Mouse (Mus musculus) intestine, postnatal 0 days (tissue): ENCODE results near the gene Sgip1. TPM values are rescaled to one million over a fixed set of nuclear protein-coding genes. Genes with fewer than 3 reads are reported as not detected.

ENCODE experiments used
- ATAC-seq: fragments of 200-750 bp; cut with Nextera tagmentation; 2 replicates; pipeline ENCODE4 v1.8.0; 2017; ENCODE audit warnings: mild to moderate bottlenecking, moderate TSS enrichment, moderate library complexity
- H3K27ac ChIP-seq: fragments of 300-500 bp; sonication (generic); 2 replicates; pipeline ENCODE4 v1.5.1; 2014; ENCODE audit warnings: mild to moderate bottlenecking, low read depth, low read length, moderate library complexity
- H3K27me3 ChIP-seq: fragments of 300-500 bp; sonication (generic); replicated peaks from 2 replicates; pipeline ENCODE4 v1.6.1; 2014; ENCODE audit warnings: low read length, mixed read lengths; ENCODE audit not compliant: control insufficient read depth, insufficient read depth
- H3K36me3 ChIP-seq: fragments of 300-500 bp; sonication (generic); 2 replicates; pipeline ENCODE4 v1.6.1; 2014; ENCODE audit warnings: mild to moderate bottlenecking, moderate library complexity; ENCODE audit not compliant: control insufficient read depth, insufficient read depth
- H3K4me1 ChIP-seq: fragments of 300-500 bp; sonication (generic); replicated peaks from 2 replicates; pipeline ENCODE4 v1.6.1; 2014; ENCODE audit warnings: antibody characterized with exemption, low read length, mixed read lengths; ENCODE audit not compliant: control insufficient read depth, insufficient read depth
- H3K4me2 ChIP-seq: fragments of 300-500 bp; sonication (generic); replicated peaks from 2 replicates; pipeline ENCODE4 v1.6.1; 2014; ENCODE audit warnings: low read depth, mild to moderate bottlenecking, moderate library complexity
- H3K4me3 ChIP-seq: fragments of 300-500 bp; sonication (generic); 2 replicates; pipeline ENCODE4 v1.5.1; 2014; ENCODE audit warnings: low read depth, low read length
- H3K9ac ChIP-seq: fragments of 300-500 bp; sonication (generic); 2 replicates; pipeline ENCODE4 v1.6.1; 2014; ENCODE audit warnings: mild to moderate bottlenecking, low read depth, low read length
- H3K9me3 ChIP-seq: fragments of 300-500 bp; sonication (generic); 2 replicates; pipeline ENCODE4 v1.6.1; 2016; ENCODE audit warnings: mixed run types; ENCODE audit not compliant: control insufficient read depth
- CTCF ChIP-seq: sonication (generic); IDR thresholded peaks from 2 replicates; pipeline ENCODE4 v1.5.1; 2016; ENCODE audit warnings: low read depth, mild to moderate bottlenecking, control low read depth, antibody characterized with exemption, moderate library complexity
- WGBS: fragments of 180-500 bp; shearing (Covaris S2); extraction: QIAGEN DNeasy Blood & Tissue Kit; methylation state at CpG from one replicate; pipeline ENCODE4 v1.1.7; 2014; 5-methylcytosine and 5-hydroxymethylcytosine counted together
- polyA plus RNA-seq: library from polyadenylated mRNA; unstranded; fragments of >200 nt; fragmentation: Nextera tagmentation; extraction: Ambion mirVana; gene quantifications from 2 replicates; pipeline ENCODE4 v1.2.1, GENCODE M21; 2015

Sgip1 gene
- polyA plus RNA-seq, 1 experiment from 2014 or later: 6.1 TPM

- Histone ChIP-seq H3K4me2 (no peak overlapping the region), H3K9me3 (no peaks in the 10 kb centered on the region), H3K9ac (no peak overlapping the region), H3K27ac (no peak overlapping the region), H3K36me3 (no peaks in the 10 kb centered on the region), H3K27me3 (no peaks in the 10 kb centered on the region), H3K4me3 (no peak overlapping the region), H3K4me1 (no peaks in the 10 kb centered on the region)
- no peak for ATAC-seq
- no peak for TF ChIP-seq CTCF
- 78% methylated on average over 1 of the region's 1 CpGs for WGBS
Observed at GRCm38 (mm10) chr4:102719951-102720350, 21.1 kb upstream of the Sgip1 start.

GRCm38 (mm10) chr4:102724442-102724841 is 16.7 kb upstream of the Sgip1 start:
- Histone ChIP-seq H3K27ac (no peak overlapping the region), H3K36me3 (no peaks in the 10 kb centered on the region), H3K4me2 (no peak overlapping the region), H3K4me1 (no peaks in the 10 kb centered on the region), H3K27me3 (no peaks in the 10 kb centered on the region), H3K4me3 (no peak overlapping the region), H3K9ac (no peak overlapping the region), H3K9me3 (no peaks in the 10 kb centered on the region)
- no peak for ATAC-seq
- TF ChIP-seq CTCF: no peak
- WGBS: 70% methylated on average over 5 of the region's 5 CpGs

DNA sequence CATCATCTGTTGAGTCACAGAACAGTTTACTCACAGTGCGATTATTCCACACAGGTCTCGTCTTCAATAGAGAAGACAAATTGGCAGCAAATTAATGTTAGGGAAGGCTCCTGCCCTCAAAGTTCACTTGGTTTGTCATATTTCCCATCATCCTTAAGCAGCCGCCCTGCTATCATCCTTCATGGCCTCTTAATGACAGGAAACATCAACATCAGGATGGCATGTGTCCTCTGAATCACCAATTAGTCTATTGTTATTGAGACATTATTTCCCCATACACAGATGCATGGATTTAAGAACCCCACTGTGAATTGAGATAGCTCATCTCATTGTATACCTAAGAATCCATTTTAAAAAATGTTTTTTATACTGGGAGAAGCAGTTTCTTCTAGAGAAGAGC is 10.1 kb upstream of the Sgip1 start:
- ATAC-seq: no peak
- Histone ChIP-seq H3K9ac (no peak overlapping the region), H3K4me3 (no peak overlapping the region), H3K4me2 (no peak overlapping the region), H3K9me3 (no peaks in the 10 kb centered on the region), H3K4me1 (no peaks in the 10 kb centered on the region), H3K36me3 (no peaks in the 10 kb centered on the region), H3K27ac (no peak overlapping the region), H3K27me3 (no peaks in the 10 kb centered on the region)
- WGBS: 80% methylated on average over 3 of the region's 3 CpGs
- no peak for TF ChIP-seq CTCF

- no peak for TF ChIP-seq CTCF
- 71% methylated on average over 9 of the region's 9 CpGs for WGBS
- H3K4me1 ChIP-seq: no peaks in the 10 kb centered on the region
Observed at GRCm38 (mm10) chr4:102734022-102734657, 7.0 kb upstream of the Sgip1 start.

DNA sequence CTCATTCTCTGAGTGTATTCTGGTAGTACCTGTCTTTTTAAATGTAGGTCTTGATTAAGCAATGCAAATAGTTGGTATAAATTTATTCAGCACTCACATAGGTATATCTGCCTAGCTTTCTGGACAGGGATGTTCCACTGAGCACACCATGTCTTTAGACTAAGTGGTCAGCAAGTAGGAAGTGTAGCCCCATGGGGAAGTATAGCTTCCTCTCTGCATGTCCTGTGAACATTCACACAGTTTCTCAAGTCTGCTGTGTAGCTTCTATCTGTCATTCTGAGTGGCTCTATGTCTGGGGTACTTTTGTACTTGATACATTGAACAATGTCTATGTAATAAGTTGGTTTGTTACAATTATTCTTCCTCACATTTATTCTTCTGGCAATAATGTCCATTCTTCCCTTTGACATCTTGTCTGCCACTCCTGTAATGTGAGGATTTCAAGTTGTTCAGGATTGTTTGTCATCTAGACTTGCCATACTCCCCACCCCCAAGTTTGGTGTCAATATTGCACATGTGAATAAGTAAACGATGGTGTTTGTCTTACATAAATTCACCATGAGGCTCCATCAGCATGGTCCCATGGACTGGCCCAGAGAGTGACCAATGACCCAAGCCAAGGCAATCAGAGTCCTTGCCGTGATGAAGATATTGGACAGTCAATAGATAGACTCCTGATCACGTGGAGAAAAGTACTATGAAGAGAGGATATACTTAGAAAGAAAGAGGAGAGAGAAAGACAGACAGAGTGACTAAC is 12.4 kb downstream of the Sgip1 start:
- Histone ChIP-seq H3K27ac (no peak overlapping the region), H3K4me2 (no peak overlapping the region), H3K9ac (no peak overlapping the region), H3K4me1 (no peaks in the 10 kb centered on the region), H3K27me3 (no peaks in the 10 kb centered on the region), H3K9me3 (no peaks in the 10 kb centered on the region), H3K36me3 (no peaks in the 10 kb centered on the region), H3K4me3 (no peak overlapping the region)
- no peak for ATAC-seq
- WGBS: 73% methylated on average over 3 of the region's 3 CpGs
- no peak for TF ChIP-seq CTCF

More at GRCm38 (mm10) chr4:102734022-102734657, 7.0 kb upstream of the Sgip1 start:
- H3K9ac ChIP-seq: no peak overlapping the region
- H3K9me3 ChIP-seq: no peaks in the 10 kb centered on the region
- no peak for ATAC-seq
- H3K36me3 ChIP-seq: no peaks in the 10 kb centered on the region
- no peaks in the 10 kb centered on the region for H3K27me3 ChIP-seq
- no peak overlapping the region for H3K4me3 ChIP-seq
- no peak overlapping the region for H3K4me2 ChIP-seq
- H3K27ac ChIP-seq: no peak overlapping the region

- no peak for TF ChIP-seq CTCF
- H3K27ac ChIP-seq: no peak overlapping the region
- peaks cover 14% of the 10 kb centered on the region; the same call in 1 of the 2 replicates for H3K27me3 ChIP-seq
- no peaks in the 10 kb centered on the region for H3K9me3 ChIP-seq
- peak overlapping the region; percentile 86 for H3K4me2 ChIP-seq
- peak overlapping the region; percentile 42 for H3K4me3 ChIP-seq
- ATAC-seq: no peak
- 1% methylated on average over 41 of the region's 41 CpGs for WGBS
- H3K36me3 ChIP-seq: no peaks in the 10 kb centered on the region
- H3K9ac ChIP-seq: no peak overlapping the region
- 0 out of 2 replicates have a peak, but pooled peaks cover 3% of the 10 kb centered on the region for H3K4me1 ChIP-seq
Observed at GRCm38 (mm10) chr4:102759095-102759890, 18.2 kb downstream of the Sgip1 start.
